Comparison of ENCODE assay signal across 19 mouse cellular contexts in the genomic region with DNA sequence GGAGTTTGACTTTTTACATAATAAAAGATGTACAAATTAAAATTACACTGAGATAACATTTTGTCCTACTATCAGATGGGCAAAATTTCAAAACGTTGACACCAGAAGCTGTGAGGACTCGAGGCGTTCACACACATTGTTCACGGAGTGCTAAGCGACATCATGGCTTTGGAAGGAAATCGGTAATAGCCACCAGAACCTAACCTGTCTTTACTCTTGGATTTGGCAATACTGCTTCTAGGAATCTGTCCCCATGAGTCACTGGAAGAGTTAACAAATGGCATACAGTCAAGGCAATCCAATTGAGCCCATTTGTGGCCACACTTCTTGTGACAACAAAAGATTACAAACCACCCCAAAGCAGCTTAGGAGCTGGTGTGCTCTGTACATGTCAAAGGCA.
"Had no signal": no experiment of that assay in that cellular context is flagged by ENCODE, and none has a peak within 500 bp of the region (broad histone marks: within the 10 kb centered on the region; RNA-seq: fewer than 3 reads in every experiment).

No protein-coding gene starts in this region.

- H3K9me3 ChIP-seq: midbrain, embryonic 10.5 days; midbrain, embryonic 12.5 days; neural tube, embryonic 13.5 days; neural tube, embryonic 15.5 days had no signal

- ATAC-seq: midbrain, embryonic 16.5 days had no signal

- H3K36me3 ChIP-seq: midbrain, embryonic 10.5 days; midbrain, embryonic 12.5 days; neural tube, embryonic 13.5 days; neural tube, embryonic 15.5 days had no signal

- H3K27ac ChIP-seq: midbrain, embryonic 10.5 days; midbrain, embryonic 12.5 days; neural tube, embryonic 13.5 days; neural tube, embryonic 15.5 days had no signal

- H3K27me3 ChIP-seq: midbrain, embryonic 12.5 days; neural tube, embryonic 13.5 days; neural tube, embryonic 15.5 days had no signal

- H3K4me2 ChIP-seq: lung, embryonic 14.5 days; midbrain, embryonic 12.5 days; neural tube, embryonic 13.5 days; neural tube, embryonic 15.5 days had no signal

- H3K9ac ChIP-seq: lung, embryonic 14.5 days; midbrain, embryonic 12.5 days; neural tube, embryonic 13.5 days; neural tube, embryonic 15.5 days had no signal

- DNase-seq: lung, adult 18-20 months; lung, embryonic 14.5 days; lung, postnatal 10 days; lung, postnatal 4 days; midbrain, embryonic 14.5 days; retina, postnatal 1 day; right cerebral cortex, adult 18-20 months; right cerebral cortex, postnatal 25 days; right cerebral cortex, postnatal 4 days; spleen, adult 18-20 months; thymus, adult 2 months; thymus, postnatal 25 days; thymus, postnatal 4 days had no signal

- H3K4me1 ChIP-seq: midbrain, embryonic 10.5 days; midbrain, embryonic 12.5 days; neural tube, embryonic 13.5 days; neural tube, embryonic 15.5 days had no signal

- H3K4me3 ChIP-seq: midbrain, embryonic 10.5 days; midbrain, embryonic 12.5 days; myocyte; neural tube, embryonic 13.5 days; neural tube, embryonic 15.5 days had no signal
